Mouse (Mus musculus): ENCODE results near the gene Gm47959. TPM values are rescaled to one million over a fixed set of nuclear protein-coding genes. Genes with fewer than 3 reads are reported as not detected.
"Not testable (repeated sequence)": the region's sequence is repeated elsewhere in the genome, so short reads cannot be mapped to it uniquely, and the experiment has no call there.

The Gm47959 gene
- polyA plus RNA-seq (2012; rRNA removed): not detected in 2 replicates

- 99% methylated on average over 9 of the region's 9 CpGs for WGBS
- not testable (repeated sequence) for H3K4me3 ChIP-seq (ENCODE audit: low read depth, low read length); H3K36me3 ChIP-seq (ENCODE audit: control insufficient read depth, insufficient read depth, low read length); H3K27me3 ChIP-seq (ENCODE audit: control insufficient read depth, insufficient read depth, low read length); H3K27ac ChIP-seq (ENCODE audit: insufficient read depth, low read depth, low read length); H3K4me1 ChIP-seq (ENCODE audit: control insufficient read depth, insufficient read depth, insufficient read length, low read length)
These were observed at the start of gene Gm47959 for GRCm38 (mm10) chr1:83000306-83000705. Gene Gm47959 (plus strand): TSS chr1:83000548.

- not testable (repeated sequence) for H3K27ac ChIP-seq (ENCODE audit: insufficient read depth, low read depth, low read length); H3K27me3 ChIP-seq (ENCODE audit: control insufficient read depth, insufficient read depth, low read length); H3K36me3 ChIP-seq (ENCODE audit: control insufficient read depth, insufficient read depth, low read length); H3K4me1 ChIP-seq (ENCODE audit: control insufficient read depth, insufficient read depth, insufficient read length, low read length); H3K4me3 ChIP-seq (ENCODE audit: low read depth, low read length)
These were observed 44.4 kb upstream of the Gm47959 start, which contains the start of gene Gm7544 for GRCm38 (mm10) chr1:82955913-82956312. Gene Gm7544 (minus strand): TSS chr1:82956013.

- no peaks in the 10 kb centered on the region for H3K36me3 ChIP-seq (ENCODE audit: control insufficient read depth, insufficient read depth, low read length)
- H3K27ac ChIP-seq (ENCODE audit: insufficient read depth, low read depth, low read length): no peak within 1 kb of the TSS
- H3K27me3 ChIP-seq (ENCODE audit: control insufficient read depth, insufficient read depth, low read length): no peaks in the 10 kb centered on the region
- WGBS: 89% methylated on average over 11 of the region's 11 CpGs
- H3K4me1 ChIP-seq (ENCODE audit: control insufficient read depth, insufficient read depth, insufficient read length, low read length): no peaks in the 10 kb centered on the region
- no peak within 1 kb of the TSS for H3K4me3 ChIP-seq (ENCODE audit: low read depth, low read length)
- TF ChIP-seq CTCF (IDR thresholded peaks at IDR 0.05; ENCODE audit: extremely low read depth, insufficient read length, insufficient replicate concordance, low read depth, low read length) (no peak), POLR2A (IDR thresholded peaks at IDR 0.05; ENCODE audit: low read depth, low read length) (no peak)
These were observed 40.4 kb upstream of the Gm47959 start, which contains the start of gene Gm47955 for GRCm38 (mm10) chr1:82959870-82960385. Gene Gm47955 (plus strand): TSS chr1:82960286.

- Histone ChIP-seq H3K4me1 (ENCODE audit: control insufficient read depth, insufficient read depth, insufficient read length, low read length) (no peaks in the 10 kb centered on the region), H3K27ac (ENCODE audit: insufficient read depth, low read depth, low read length) (no peak overlapping the region), H3K36me3 (ENCODE audit: control insufficient read depth, insufficient read depth, low read length) (no peaks in the 10 kb centered on the region), H3K4me3 (ENCODE audit: low read depth, low read length) (no peak overlapping the region), H3K27me3 (ENCODE audit: control insufficient read depth, insufficient read depth, low read length) (no peaks in the 10 kb centered on the region)
- no peak for TF ChIP-seq CTCF (IDR thresholded peaks at IDR 0.05; ENCODE audit: extremely low read depth, insufficient read length, insufficient replicate concordance, low read depth, low read length)
- TF ChIP-seq POLR2A (IDR thresholded peaks at IDR 0.05; ENCODE audit: low read depth, low read length): no peak
- 74% methylated on average over 3 of the region's 3 CpGs for WGBS
These were observed 33.9 kb upstream of the Gm47959 start for GRCm38 (mm10) chr1:82966413-82966812.

GRCm38 (mm10) chr1:82972046-82972445 is 28.3 kb upstream of the Gm47959 start:
- H3K4me3 ChIP-seq (ENCODE audit: low read depth, low read length): no peak overlapping the region
- H3K27ac ChIP-seq (ENCODE audit: insufficient read depth, low read depth, low read length): no peak overlapping the region
- H3K4me1 ChIP-seq (ENCODE audit: control insufficient read depth, insufficient read depth, insufficient read length, low read length): peaks cover 10% of the 10 kb centered on the region; the same call in 1 of the 2 replicates
- H3K36me3 ChIP-seq (ENCODE audit: control insufficient read depth, insufficient read depth, low read length): no peaks in the 10 kb centered on the region
- WGBS: 44% methylated on average over 4 of the region's 4 CpGs
- no peaks in the 10 kb centered on the region for H3K27me3 ChIP-seq (ENCODE audit: control insufficient read depth, insufficient read depth, low read length)
- no peak for TF ChIP-seq POLR2A (IDR thresholded peaks at IDR 0.05; ENCODE audit: low read depth, low read length)
- TF ChIP-seq CTCF (IDR thresholded peaks at IDR 0.05; ENCODE audit: extremely low read depth, insufficient read length, insufficient replicate concordance, low read depth, low read length): no peak

GRCm38 (mm10) chr1:82973244-82973643 is 27.1 kb upstream of the Gm47959 start:
- no peak for TF ChIP-seq POLR2A (IDR thresholded peaks at IDR 0.05; ENCODE audit: low read depth, low read length)
- peaks cover 10% of the 10 kb centered on the region; the same call in 1 of the 2 replicates for H3K4me1 ChIP-seq (ENCODE audit: control insufficient read depth, insufficient read depth, insufficient read length, low read length)
- H3K27me3 ChIP-seq (ENCODE audit: control insufficient read depth, insufficient read depth, low read length): no peaks in the 10 kb centered on the region
- H3K4me3 ChIP-seq (ENCODE audit: low read depth, low read length): no peak overlapping the region
- no peak overlapping the region for H3K27ac ChIP-seq (ENCODE audit: insufficient read depth, low read depth, low read length)
- no peaks in the 10 kb centered on the region for H3K36me3 ChIP-seq (ENCODE audit: control insufficient read depth, insufficient read depth, low read length)
- 83% methylated on average over 1 of the region's 1 CpGs for WGBS

- WGBS: 46% methylated on average over 6 of the region's 6 CpGs
- Histone ChIP-seq H3K27ac (ENCODE audit: insufficient read depth, low read depth, low read length) (no peak overlapping the region), H3K36me3 (ENCODE audit: control insufficient read depth, insufficient read depth, low read length) (no peaks in the 10 kb centered on the region), H3K4me1 (ENCODE audit: control insufficient read depth, insufficient read depth, insufficient read length, low read length) (peaks cover 10% of the 10 kb centered on the region; the same call in 1 of the 2 replicates), H3K27me3 (ENCODE audit: control insufficient read depth, insufficient read depth, low read length) (no peaks in the 10 kb centered on the region), H3K4me3 (ENCODE audit: low read depth, low read length) (no peak overlapping the region)
- TF ChIP-seq CTCF (IDR thresholded peaks at IDR 0.05; ENCODE audit: extremely low read depth, insufficient read length, insufficient replicate concordance, low read depth, low read length): no peak
- TF ChIP-seq POLR2A (IDR thresholded peaks at IDR 0.05; ENCODE audit: low read depth, low read length): no peak
These were observed 26.4 kb upstream of the Gm47959 start for GRCm38 (mm10) chr1:82973901-82974300.

GRCm38 (mm10) chr1:82974342-82974741 is 26.0 kb upstream of the Gm47959 start:
- no peaks in the 10 kb centered on the region for H3K36me3 ChIP-seq (ENCODE audit: control insufficient read depth, insufficient read depth, low read length)
- no peak overlapping the region for H3K4me3 ChIP-seq (ENCODE audit: low read depth, low read length)
- H3K4me1 ChIP-seq (ENCODE audit: control insufficient read depth, insufficient read depth, insufficient read length, low read length): peaks cover 10% of the 10 kb centered on the region; the same call in 1 of the 2 replicates
- 30% methylated on average over 9 of the region's 9 CpGs for WGBS
- no peaks in the 10 kb centered on the region for H3K27me3 ChIP-seq (ENCODE audit: control insufficient read depth, insufficient read depth, low read length)
- no peak overlapping the region for H3K27ac ChIP-seq (ENCODE audit: insufficient read depth, low read depth, low read length)
- TF ChIP-seq CTCF (IDR thresholded peaks at IDR 0.05; ENCODE audit: extremely low read depth, insufficient read length, insufficient replicate concordance, low read depth, low read length) (no peak), POLR2A (IDR thresholded peaks at IDR 0.05; ENCODE audit: low read depth, low read length) (no peak)

Data from small intestine, adult 2 months (tissue).